Mouse (Mus musculus) CH12.LX (cell line): ENCODE results near the gene Tmem110. TPM values are rescaled to one million over a fixed set of nuclear protein-coding genes. Genes with fewer than 3 reads are reported as not detected.

Experiments used
- DNase-seq: peaks from one replicate; pipeline ENCODE4 v3.0.0-alpha.2; 2013; ENCODE audit errors: extremely low read depth
- H3K27ac ChIP-seq: 2 replicates; pipeline ENCODE4 v1.5.1; 2012; ENCODE audit warnings: low read depth, mild to moderate bottlenecking, control low read depth, moderate library complexity; ENCODE audit not compliant: insufficient read depth
- H3K27me3 ChIP-seq: replicated peaks from 2 replicates; pipeline ENCODE3; 2012; ENCODE audit warnings: inconsistent platforms
- H3K36me3 ChIP-seq, 2 experiments: replicated peaks in 1 of 2; 2 replicates each; pipeline versions ENCODE3 to v1.6.1; 2012; ENCODE audit warnings: inconsistent platforms in 1 of 2, low read length in 1 of 2, mild to moderate bottlenecking in 1 of 2, mixed read lengths in 1 of 2, moderate library complexity in 1 of 2; ENCODE audit not compliant: control insufficient read depth in 1 of 2, insufficient read depth in 1 of 2
- H3K4me1 ChIP-seq, 2 experiments: 2 replicates each; pipeline ENCODE4 v1.6.1; 2012; ENCODE audit warnings: inconsistent platforms in 1 of 2, moderate library complexity in 1 of 2; ENCODE audit not compliant: insufficient read depth in 2 of 2, control insufficient read depth in 1 of 2
- H3K4me2 ChIP-seq: 2 replicates; pipeline ENCODE4 v1.6.1; 2012; ENCODE audit warnings: low read depth, mild to moderate bottlenecking, control low read depth; ENCODE audit not compliant: poor library complexity, insufficient read depth, severe bottlenecking
- H3K4me3 ChIP-seq, 3 experiments: fragments of 150-350 bp in 1 of 3; sonication (generic) in 1 of 3; replicated peaks in 1 of 3; 2 replicates each; pipeline versions ENCODE3 to v1.5.1; 2011 to 2012; ENCODE audit warnings: low read depth in 2 of 3, low read length in 2 of 3, mild to moderate bottlenecking in 2 of 3, moderate library complexity in 2 of 3, control low read depth in 1 of 3, improper control_type of control experiment in 1 of 3, inconsistent platforms in 1 of 3, mixed read lengths in 1 of 3; ENCODE audit not compliant: poor library complexity in 1 of 3
- H3K79me2 ChIP-seq: replicated peaks from 2 replicates; pipeline ENCODE4 v1.6.1; 2012; ENCODE audit warnings: mild to moderate bottlenecking, moderate library complexity; ENCODE audit not compliant: control insufficient read depth, poor library complexity, insufficient read depth, severe bottlenecking; ENCODE audit errors: extremely low read depth
- H3K9ac ChIP-seq: 2 replicates; pipeline ENCODE4 v1.6.1; 2012; ENCODE audit warnings: low read depth, mild to moderate bottlenecking, control low read depth, moderate library complexity; ENCODE audit not compliant: insufficient read depth
- H3K9me3 ChIP-seq: replicated peaks from 2 replicates; pipeline ENCODE3; 2012; ENCODE audit warnings: low read length, inconsistent platforms, mixed read lengths
- BHLHE40 ChIP-seq: IDR thresholded peaks from 2 replicates; pipeline ENCODE4 v1.6.1; 2011; ENCODE audit warnings: mild to moderate bottlenecking, low read depth, low read length, improper control_type of control experiment
- CHD1 ChIP-seq: IDR thresholded peaks from 2 replicates; pipeline ENCODE4 v1.6.1; 2012; ENCODE audit warnings: low read depth, low read length, improper control_type of control experiment, inconsistent platforms
- CTCF ChIP-seq, 2 experiments: IDR thresholded peaks in 1 of 2; conservative IDR thresholded peaks in 1 of 2; 2 replicates each; pipeline ENCODE4 v1.5.1; 2011 to 2012; ENCODE audit warnings: low read depth in 2 of 2, low read length in 2 of 2, improper control_type of control experiment in 1 of 2, inconsistent platforms in 1 of 2, mild to moderate bottlenecking in 1 of 2, moderate library complexity in 1 of 2
- E2F4 ChIP-seq: IDR thresholded peaks from 2 replicates; pipeline ENCODE4 v1.6.1; 2011; ENCODE audit warnings: low read depth, low read length, improper control_type of control experiment; ENCODE audit not compliant: insufficient replicate concordance
- ELF1 ChIP-seq: IDR thresholded peaks from 2 replicates; pipeline ENCODE4 v1.6.1; 2014; ENCODE audit warnings: low read depth, mild to moderate bottlenecking, inconsistent platforms, low read length, improper control_type of control experiment
- EP300 ChIP-seq: IDR thresholded peaks from 2 replicates; pipeline ENCODE4 v1.6.1; 2011; ENCODE audit warnings: low read length, improper control_type of control experiment
- HCFC1 ChIP-seq: IDR thresholded peaks from 2 replicates; pipeline ENCODE4 v1.6.1; 2012; ENCODE audit warnings: low read depth, mild to moderate bottlenecking, inconsistent platforms, low read length, improper control_type of control experiment
- IRF4 ChIP-seq: IDR thresholded peaks from 2 replicates; pipeline ENCODE4 v1.6.1; 2014; ENCODE audit warnings: low read depth, mild to moderate bottlenecking, inconsistent platforms, low read length, improper control_type of control experiment
- JUN ChIP-seq: IDR thresholded peaks from 2 replicates; pipeline ENCODE4 v1.6.1; 2011; ENCODE audit warnings: low read depth, mild to moderate bottlenecking, low read length, improper control_type of control experiment, moderate library complexity; ENCODE audit not compliant: insufficient read depth
- JUND ChIP-seq: conservative IDR thresholded peaks from 2 replicates; pipeline ENCODE4 v1.6.1; 2011; ENCODE audit warnings: low read depth, low read length, improper control_type of control experiment
- KAT2A ChIP-seq: IDR thresholded peaks from 2 replicates; pipeline ENCODE4 v1.6.1; 2012; ENCODE audit warnings: low read length, improper control_type of control experiment, inconsistent platforms; ENCODE audit not compliant: insufficient replicate concordance
- MAFK ChIP-seq: IDR thresholded peaks from 2 replicates; pipeline ENCODE4 v1.6.1; 2011; ENCODE audit warnings: low read length, improper control_type of control experiment; ENCODE audit not compliant: insufficient replicate concordance
- MAX ChIP-seq: IDR thresholded peaks from 2 replicates; pipeline ENCODE4 v1.6.1; 2011; ENCODE audit warnings: low read length, improper control_type of control experiment
- MAZ ChIP-seq: IDR thresholded peaks from 2 replicates; pipeline ENCODE4 v1.6.1; 2012; ENCODE audit warnings: low read depth, mild to moderate bottlenecking, inconsistent platforms, low read length, improper control_type of control experiment, moderate library complexity
- MEF2A ChIP-seq: IDR thresholded peaks from 2 replicates; pipeline ENCODE4 v1.6.1; 2014; ENCODE audit warnings: low read depth, mild to moderate bottlenecking, inconsistent platforms, low read length, improper control_type of control experiment, borderline replicate concordance
- MYC ChIP-seq: IDR thresholded peaks from 2 replicates; pipeline ENCODE4 v1.6.1; 2011; ENCODE audit warnings: low read depth, mild to moderate bottlenecking, improper control_type of control experiment, low read length
- NELFE ChIP-seq: IDR thresholded peaks from 2 replicates; pipeline ENCODE4 v1.6.1; 2011; ENCODE audit warnings: low read depth, low read length, improper control_type of control experiment
- NRF1 ChIP-seq: IDR thresholded peaks from 2 replicates; pipeline ENCODE4 v1.6.1; 2014; ENCODE audit warnings: low read depth, mild to moderate bottlenecking, inconsistent platforms, low read length, improper control_type of control experiment, moderate library complexity
- POLR2A ChIP-seq: IDR thresholded peaks from 2 replicates; pipeline ENCODE4 v1.6.1; 2011; ENCODE audit warnings: low read depth, mild to moderate bottlenecking, improper control_type of control experiment, low read length
- POLR2AphosphoS2 ChIP-seq: IDR thresholded peaks from 2 replicates; pipeline ENCODE4 v1.6.1; 2011; ENCODE audit warnings: low read depth, low read length, improper control_type of control experiment
- RAD21 ChIP-seq: IDR thresholded peaks from 2 replicates; pipeline ENCODE4 v1.6.1; 2011; ENCODE audit warnings: low read depth, mild to moderate bottlenecking, low read length, improper control_type of control experiment, moderate library complexity
- RCOR1 ChIP-seq: conservative IDR thresholded peaks from 2 replicates; pipeline ENCODE4 v1.6.1; 2012; ENCODE audit warnings: low read depth, mild to moderate bottlenecking, inconsistent platforms, low read length, improper control_type of control experiment
- SMC3 ChIP-seq: IDR thresholded peaks from 2 replicates; pipeline ENCODE4 v1.6.1; 2011; ENCODE audit warnings: low read depth, low read length, improper control_type of control experiment
- USF1 ChIP-seq: IDR thresholded peaks from 2 replicates; pipeline ENCODE4 v1.6.1; 2014; ENCODE audit warnings: low read depth, mild to moderate bottlenecking, inconsistent platforms, low read length, improper control_type of control experiment
- USF2 ChIP-seq: conservative IDR thresholded peaks from 2 replicates; pipeline ENCODE4 v1.6.1; 2011; ENCODE audit warnings: low read depth, low read length, improper control_type of control experiment
- ZC3H11A ChIP-seq: IDR thresholded peaks from 2 replicates; pipeline ENCODE4 v1.6.1; 2012; ENCODE audit warnings: low read depth, mild to moderate bottlenecking, inconsistent platforms, low read length, improper control_type of control experiment
- ZNF384 ChIP-seq: IDR thresholded peaks from 2 replicates; pipeline ENCODE4 v1.6.1; 2012; ENCODE audit warnings: low read depth, low read length, improper control_type of control experiment, inconsistent platforms
- dilution Hi-C: fragments of 300-500 bp; cut with MboI; formaldehyde crosslinking; loops from 2 replicates; pipeline ENCODE4 v1.14.3; 2020; ENCODE audit warnings: low sequenced_read_pairs; ENCODE audit not compliant: extremely low pct_unique_long_range_greater_than_20kb, extremely low pct_ligation_motif_present
- in situ Hi-C: fragments of 300-500 bp; cut with MboI; formaldehyde crosslinking; loops from 3 replicates; pipeline ENCODE4 v1.14.3; 2019; ENCODE audit warnings: low sequenced_read_pairs, low pct_ligation_motif_present, low pct_unique_long_range_greater_than_20kb, mixed read lengths
- polyA plus RNA-seq: library from polyadenylated mRNA; unstranded; fragments of >175 nt; gene quantifications from 2 replicates; pipeline ENCODE4 v1.2.1, GENCODE M21; 2012; ENCODE audit warnings: low read depth; ENCODE audit not compliant: insufficient read length
- total RNA-seq, 2 experiments: library from RNA; depleted of rRNA; stranded (reverse); fragments of 300-350 nt in 1 of 2; fragments of >200 nt in 1 of 2; gene quantifications; 2 replicates each; pipeline ENCODE4 v1.2.3; 2012 to 2014

Gene Tmem110
- total and polyA plus RNA-seq, 3 experiments: 10.3 to 26.2 (median 19.4) TPM

GRCm38 (mm10) chr14:30880811-30881717 lies 55.7 kb downstream of the Tmem110 start:
- dilution Hi-C loops (no loop called here), in situ Hi-C loops (no loop called here)
- peak; percentile 53 for DNase-seq

DNA sequence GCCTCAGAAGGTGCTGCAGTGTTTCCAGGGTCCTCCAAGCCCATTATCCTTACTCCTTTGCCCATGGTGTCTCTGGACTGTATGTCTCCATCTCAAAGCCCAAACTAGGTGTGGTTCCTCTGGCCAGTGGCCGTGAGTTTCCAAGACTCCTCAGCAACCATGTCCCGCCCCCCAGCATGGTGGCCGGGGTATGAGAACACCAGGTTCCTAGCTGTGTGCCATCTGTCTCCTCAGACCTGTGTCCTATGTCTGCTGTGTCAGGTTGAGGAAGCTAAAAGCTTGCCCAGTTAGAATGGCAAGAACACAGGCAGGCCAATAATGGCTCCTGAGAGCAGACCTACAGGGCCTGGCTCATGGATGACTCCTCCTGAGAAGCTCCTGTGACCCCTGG lies 56.3 kb downstream of the Tmem110 start:
- Histone ChIP-seq H3K79me2 (no peaks in the 10 kb centered on the region), H3K9me3 (no peaks in the 10 kb centered on the region), H3K36me3 (peaks cover 6 to 46% of the 10 kb centered on the region in 2 experiments), H3K4me2 (no peak overlapping the region), H3K27me3 (peaks cover 3% of the 10 kb centered on the region), H3K4me1 (no peaks in the 10 kb centered on the region), H3K9ac (no peak overlapping the region), H3K27ac (no peak overlapping the region), H3K4me3 (no peak overlapping the region)
- TF ChIP-seq MAZ (no peak), EP300 (no peak), HCFC1 (no peak), JUN (no peak), POLR2A (no peak), POLR2AphosphoS2 (no peak), RCOR1 (no peak), MAX (no peak), CTCF (conservative IDR thresholded peaks at IDR 0.05 in 1 of 2, IDR thresholded peaks at IDR 0.05 in 1 of 2; ENCODE audit: low read depth in 2 of 2, low read length in 2 of 2) (no peak), MAFK (no peak), NRF1 (no peak), JUND (no peak), KAT2A (no peak), USF1 (no peak), ELF1 (no peak), MEF2A (no peak), MYC (no peak)
- in situ Hi-C loops: no loop called here
- DNase-seq: no peak
- dilution Hi-C loops: no loop called here

More at GRCm38 (mm10) chr14:30880811-30881717, 55.7 kb downstream of the Tmem110 start:
- H3K27me3 ChIP-seq: peaks cover 2% of the 10 kb centered on the region
- peaks cover 10 to 52% of the 10 kb centered on the region in 2 experiments for H3K36me3 ChIP-seq
- no peaks in the 10 kb centered on the region for H3K9me3 ChIP-seq
- no peak overlapping the region for H3K27ac ChIP-seq
- TF ChIP-seq MAX (no peak), ZC3H11A (no peak), POLR2A (no peak), MEF2A (0 out of 2 replicates have a peak, but pooled peaks have one; percentile 22), IRF4 (no peak), USF2 (no peak), JUND (no peak), MYC (0 out of 2 replicates have a peak, but pooled peaks have one; percentile 37), HCFC1 (no peak), KAT2A (no peak), RAD21 (peak; percentile 71), CHD1 (no peak), ZNF384 (no peak), SMC3 (peak; percentile 57), POLR2AphosphoS2 (no peak), E2F4 (no peak), CTCF (conservative IDR thresholded peaks at IDR 0.05 in 1 of 2, IDR thresholded peaks at IDR 0.05 in 1 of 2; ENCODE audit: low read depth in 2 of 2, low read length in 2 of 2) (peak; percentile 79 to 81), BHLHE40 (no peak), EP300 (no peak), NELFE (0 out of 2 replicates have a peak, but pooled peaks have one; percentile 43), MAZ (no peak)
- no peak overlapping the region for H3K4me2 ChIP-seq
- H3K4me1 ChIP-seq: no peaks in the 10 kb centered on the region
- H3K9ac ChIP-seq: no peak overlapping the region
- H3K79me2 ChIP-seq: no peaks in the 10 kb centered on the region
- H3K4me3 ChIP-seq: no peak overlapping the region
